Mouse (Mus musculus): ENCODE measurements around the gene Tle4.

- TF ChIP-seq CTCF (IDR thresholded peaks at IDR 0.05; ENCODE audit: low read depth) (no peak), EP300 (IDR thresholded peaks at IDR 0.05; ENCODE audit: low read depth) (no peak)
Measured at GRCm38 (mm10) chr19:14436567-14436966, 161.3 kb downstream of the Tle4 start.

All from heart, postnatal 0 days (tissue).